26 mouse cellular contexts compared by ENCODE assay signal in the genomic region with DNA sequence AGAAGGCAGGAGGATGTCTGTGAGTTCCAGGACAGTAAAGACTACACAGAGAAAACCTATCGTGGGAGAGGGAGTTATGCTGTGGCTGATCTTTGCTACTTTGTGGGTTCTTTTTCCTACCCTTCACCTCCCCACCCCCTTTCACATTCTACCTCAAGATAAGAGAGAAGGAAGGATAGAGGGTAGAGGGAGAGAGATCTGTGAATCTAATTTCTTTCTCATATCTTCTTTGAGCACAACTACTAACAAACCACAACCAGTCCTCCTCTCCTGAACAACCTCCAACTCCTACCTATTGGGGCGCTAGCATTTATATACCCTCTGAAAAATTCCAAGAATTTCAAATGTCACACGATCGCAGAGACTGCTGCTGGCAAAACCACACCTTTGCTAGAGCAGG. TPM values are rescaled to one million over a fixed set of nuclear protein-coding genes. Genes with fewer than 3 reads are reported as not detected.
DNase-seq lines count a peak whose midpoint lies in the region; ATAC-seq and TF ChIP-seq lines count a peak whose summit lies in the region.
"Had no signal": no experiment of that assay in that cellular context is flagged by ENCODE, and none has a peak within 500 bp of the region (broad histone marks: within the 10 kb centered on the region; RNA-seq: fewer than 3 reads in every experiment).

No protein-coding gene starts in this region.

- H3K4me3 ChIP-seq in liver, embryonic 12.5 days = no peak overlapping the region
- no peak overlapping the region for H3K4me3 ChIP-seq in liver, postnatal 0 days (ENCODE audit: low read depth, low read length)
- no peak overlapping the region for H3K4me3 ChIP-seq in kidney, embryonic 15.5 days (replicated peaks)
- H3K4me3 ChIP-seq: forebrain, embryonic 13.5 days; heart, adult 2 months; heart, embryonic 12.5 days; limb, embryonic 15.5 days; lung, embryonic 15.5 days; megakaryocyte, embryonic 14.5 days; midbrain, embryonic 13.5 days; neural tube, embryonic 13.5 days; stomach, embryonic 15.5 days had no signal

- peak overlapping the region; percentile 30 for H3K4me2 ChIP-seq in liver, embryonic 12.5 days
- no peak overlapping the region for H3K4me2 ChIP-seq in liver, postnatal 0 days (ENCODE audit: low read depth, low read length)
- no peak overlapping the region for H3K4me2 ChIP-seq in kidney, embryonic 15.5 days
- H3K4me2 ChIP-seq: forebrain, embryonic 13.5 days; heart, embryonic 12.5 days; hindbrain, embryonic 14.5 days; limb, embryonic 15.5 days; lung, embryonic 15.5 days; midbrain, embryonic 13.5 days; neural tube, embryonic 13.5 days; stomach, embryonic 15.5 days had no signal

- H3K9ac ChIP-seq in liver, embryonic 12.5 days = no peak overlapping the region
- no peak overlapping the region for H3K9ac ChIP-seq in liver, postnatal 0 days (replicated peaks)
- no peak overlapping the region for H3K9ac ChIP-seq in kidney, embryonic 15.5 days
- H3K9ac ChIP-seq: forebrain, embryonic 13.5 days; heart, embryonic 12.5 days; hindbrain, embryonic 14.5 days; limb, embryonic 15.5 days; lung, embryonic 15.5 days; midbrain, embryonic 13.5 days; neural tube, embryonic 13.5 days; stomach, embryonic 15.5 days had no signal

- DNase-seq in c-Kit-positive CD71-negative TER-119-negative erythroid progenitor cells, embryonic 14.5 days (ENCODE audit: low read depth) = peak; percentile 7
- DNase-seq in liver, postnatal 0 days = no peak
- DNase-seq in adrenal gland, postnatal 14 days = no peak
- no peak for DNase-seq in gastrocnemius, adult 18-20 months (ENCODE audit: low spot score)
- DNase-seq: adrenal gland, postnatal 25 days; B cell, adult 2 months; cerebellum, adult 8-10 months; cerebellum, postnatal 25 days; heart, adult 2 months; heart, postnatal 4 days; kidney, postnatal 25 days; left cerebral cortex, postnatal 4 days; right cerebral cortex, postnatal 14 days had no signal

- ATAC-seq in liver, embryonic 12.5 days = peak; percentile 79
- ATAC-seq in liver, postnatal 0 days = peak; percentile 56
- no peak for ATAC-seq in kidney, embryonic 15.5 days (replicated peaks; ENCODE audit: low FRiP score)
- ATAC-seq: forebrain, embryonic 13.5 days; intestine, postnatal 0 days; midbrain, embryonic 13.5 days; Patski had no signal

- peaks cover 99% of the 10 kb centered on the region for H3K36me3 ChIP-seq in liver, embryonic 12.5 days
- peaks cover 79% of the 10 kb centered on the region for H3K36me3 ChIP-seq in liver, postnatal 0 days (replicated peaks; ENCODE audit: insufficient read depth, low read length)
- H3K36me3 ChIP-seq in kidney, embryonic 15.5 days = peaks cover 98% of the 10 kb centered on the region

- H3K9me3 ChIP-seq in liver, embryonic 12.5 days (replicated peaks) = no peaks in the 10 kb centered on the region
- no peaks in the 10 kb centered on the region for H3K9me3 ChIP-seq in liver, postnatal 0 days (ENCODE audit: low read length)
- H3K9me3 ChIP-seq in kidney, embryonic 15.5 days (replicated peaks) = no peaks in the 10 kb centered on the region
- H3K9me3 ChIP-seq: forebrain, embryonic 13.5 days; heart, embryonic 12.5 days; limb, embryonic 15.5 days; lung, embryonic 15.5 days; megakaryocyte, embryonic 14.5 days; midbrain, embryonic 13.5 days; neural tube, embryonic 13.5 days; stomach, embryonic 15.5 days had no signal

- no peak for TF ChIP-seq EP300 in liver, postnatal 0 days (IDR thresholded peaks at IDR 0.05; ENCODE audit: low read depth)

- H3K27me3 ChIP-seq in liver, embryonic 12.5 days (replicated peaks) = no peaks in the 10 kb centered on the region
- no peaks in the 10 kb centered on the region for H3K27me3 ChIP-seq in liver, postnatal 0 days (ENCODE audit: insufficient read depth, low read length)
- no peaks in the 10 kb centered on the region for H3K27me3 ChIP-seq in kidney, embryonic 15.5 days
- H3K27me3 ChIP-seq: forebrain, embryonic 13.5 days; heart, embryonic 12.5 days; limb, embryonic 15.5 days; lung, embryonic 15.5 days; megakaryocyte, embryonic 14.5 days; midbrain, embryonic 13.5 days; neural tube, embryonic 13.5 days; Patski; stomach, embryonic 15.5 days had no signal

- H3K4me1 ChIP-seq in liver, embryonic 12.5 days = peaks cover 18% of the 10 kb centered on the region
- H3K4me1 ChIP-seq in liver, postnatal 0 days (ENCODE audit: insufficient read depth) = no peaks in the 10 kb centered on the region
- H3K4me1 ChIP-seq in kidney, embryonic 15.5 days = no peaks in the 10 kb centered on the region
- H3K4me1 ChIP-seq: forebrain, embryonic 13.5 days; heart, embryonic 12.5 days; limb, embryonic 15.5 days; lung, embryonic 15.5 days; midbrain, embryonic 13.5 days; neural tube, embryonic 13.5 days; stomach, embryonic 15.5 days had no signal

- peak overlapping the region; percentile 66 for H3K27ac ChIP-seq in liver, embryonic 12.5 days
- no peak overlapping the region for H3K27ac ChIP-seq in liver, postnatal 0 days (ENCODE audit: low read depth)
- H3K27ac ChIP-seq in kidney, embryonic 15.5 days = no peak overlapping the region
- H3K27ac ChIP-seq: forebrain, embryonic 13.5 days; heart, adult 2 months; hindbrain, embryonic 14.5 days; limb, embryonic 15.5 days; lung, embryonic 15.5 days; midbrain, embryonic 13.5 days; neural tube, embryonic 13.5 days; stomach, embryonic 15.5 days had no signal

- no peak for TF ChIP-seq CTCF in liver, postnatal 0 days (IDR thresholded peaks at IDR 0.05; ENCODE audit: low read depth)

- 25% methylated on average over 4 of the region's 4 CpGs for WGBS in liver, embryonic 12.5 days (ENCODE audit: insufficient replicate concordance)
- 56% methylated on average over 4 of the region's 4 CpGs for WGBS in liver, postnatal 0 days (ENCODE audit: insufficient replicate concordance)
- WGBS in kidney, embryonic 15.5 days = 87% methylated on average over 4 of the region's 4 CpGs

RNA-seq across cellular contexts. Expression of gene Fuk, which starts 24.4 kb away (rescaled TPM):
- 5.1 and 5.7 TPM in 2 replicates for polyA plus RNA-seq in liver, embryonic 12.5 days (2016; fragmentation: Nextera tagmentation; extraction: Ambion mirVana)
- 1.9 and 2.2 TPM in 2 replicates for polyA plus RNA-seq in liver, postnatal 0 days (2015; fragmentation: Nextera tagmentation; extraction: Ambion mirVana)
- 12.0 and 13.3 TPM in 2 replicates for polyA plus RNA-seq in kidney, embryonic 15.5 days (2015; fragmentation: Nextera tagmentation; extraction: Ambion mirVana)
- total RNA-seq in adrenal gland, postnatal 14 days (2021) = 7.6 and 10.4 TPM in 2 replicates
- 1 to 10 TPM; 3.6 to 4.4 TPM for total RNA-seq in gastrocnemius, adult 18-20 months (2021)

RNA-seq across cellular contexts. Expression of gene Sf3b3, which starts 31.3 kb away (rescaled TPM):
- polyA plus RNA-seq in liver, embryonic 12.5 days (2016; fragmentation: Nextera tagmentation; extraction: Ambion mirVana) = 127 TPM in 2 replicates
- polyA plus RNA-seq in liver, postnatal 0 days (2015; fragmentation: Nextera tagmentation; extraction: Ambion mirVana) = 24.9 and 31.2 TPM in 2 replicates
- polyA plus RNA-seq in kidney, embryonic 15.5 days (2015; fragmentation: Nextera tagmentation; extraction: Ambion mirVana) = 161 and 167 TPM in 2 replicates
- total RNA-seq in adrenal gland, postnatal 14 days (2021) = 68.2 and 79.1 TPM in 2 replicates
- 10 to 100 TPM; 13.2 to 16.1 TPM for total RNA-seq in gastrocnemius, adult 18-20 months (2021)

RNA-seq across cellular contexts. Expression of gene Cog4, which starts 31.5 kb away (rescaled TPM):
- polyA plus RNA-seq in liver, embryonic 12.5 days (2016; fragmentation: Nextera tagmentation; extraction: Ambion mirVana) = 43.1 and 45.1 TPM in 2 replicates
- polyA plus RNA-seq in liver, postnatal 0 days (2015; fragmentation: Nextera tagmentation; extraction: Ambion mirVana) = 22.5 and 22.7 TPM in 2 replicates
- polyA plus RNA-seq in kidney, embryonic 15.5 days (2015; fragmentation: Nextera tagmentation; extraction: Ambion mirVana) = 77.1 and 77.3 TPM in 2 replicates
- total RNA-seq in adrenal gland, postnatal 14 days (2021) = 74.1 and 87.0 TPM in 2 replicates
- 10 to 100 TPM; 63.7 to 63.8 TPM for total RNA-seq in gastrocnemius, adult 18-20 months (2021)

RNA-seq across cellular contexts. Expression of gene St3gal2, which starts 41.9 kb away (rescaled TPM):
- polyA plus RNA-seq in liver, embryonic 12.5 days (2016; fragmentation: Nextera tagmentation; extraction: Ambion mirVana) = 36.7 and 40.3 TPM in 2 replicates
- 8.1 and 10.1 TPM in 2 replicates for polyA plus RNA-seq in liver, postnatal 0 days (2015; fragmentation: Nextera tagmentation; extraction: Ambion mirVana)
- polyA plus RNA-seq in kidney, embryonic 15.5 days (2015; fragmentation: Nextera tagmentation; extraction: Ambion mirVana) = 25.2 and 27.4 TPM in 2 replicates
- 18.5 and 21.6 TPM in 2 replicates for total RNA-seq in adrenal gland, postnatal 14 days (2021)
- 10 to 100 TPM; 45.6 to 54.6 TPM for total RNA-seq in gastrocnemius, adult 18-20 months (2021)
